Mouse (Mus musculus): ENCODE results near the gene Slc22a7. TPM values are rescaled to one million over a fixed set of nuclear protein-coding genes. Genes with fewer than 3 reads are reported as not detected.

Gene Slc22a7
- polyA plus RNA-seq, 1 experiment from 2014 or later = not detected

GRCm38 (mm10) chr17:46477286-46477685 lies 39.0 kb upstream of the Slc22a7 start:
- Histone ChIP-seq H3K27me3 (replicated peaks; ENCODE audit: control insufficient read depth, insufficient read depth, low read length) (peaks cover 4% of the 10 kb centered on the region; the same call in 1 of the 2 replicates), H3K36me3 (ENCODE audit: control insufficient read depth, insufficient read depth) (no peaks in the 10 kb centered on the region), H3K4me3 (ENCODE audit: low read depth, low read length) (no peak overlapping the region), H3K4me1 (replicated peaks; ENCODE audit: control insufficient read depth, insufficient read depth, low read length) (no peaks in the 10 kb centered on the region), H3K4me2 (replicated peaks; ENCODE audit: low read depth) (no peak overlapping the region), H3K9me3 (ENCODE audit: control insufficient read depth) (no peaks in the 10 kb centered on the region), H3K9ac (ENCODE audit: low read depth, low read length) (no peak overlapping the region), H3K27ac (ENCODE audit: low read depth, low read length) (no peak overlapping the region)
- no peak for ATAC-seq
- no peak for TF ChIP-seq CTCF (IDR thresholded peaks at IDR 0.05; ENCODE audit: low read depth)
- 86% methylated on average over 15 of the region's 15 CpGs for WGBS

GRCm38 (mm10) chr17:46476601-46477000 lies 38.3 kb upstream of the Slc22a7 start:
- Histone ChIP-seq H3K4me3 (ENCODE audit: low read depth, low read length) (no peak overlapping the region), H3K27ac (ENCODE audit: low read depth, low read length) (no peak overlapping the region), H3K27me3 (replicated peaks; ENCODE audit: control insufficient read depth, insufficient read depth, low read length) (peaks cover 4% of the 10 kb centered on the region; the same call in 1 of the 2 replicates), H3K9ac (ENCODE audit: low read depth, low read length) (no peak overlapping the region), H3K4me2 (replicated peaks; ENCODE audit: low read depth) (no peak overlapping the region), H3K4me1 (replicated peaks; ENCODE audit: control insufficient read depth, insufficient read depth, low read length) (no peaks in the 10 kb centered on the region), H3K36me3 (ENCODE audit: control insufficient read depth, insufficient read depth) (no peaks in the 10 kb centered on the region), H3K9me3 (ENCODE audit: control insufficient read depth) (no peaks in the 10 kb centered on the region)
- WGBS = 61% methylated on average over 8 of the region's 8 CpGs
- ATAC-seq = no peak
- no peak for TF ChIP-seq CTCF (IDR thresholded peaks at IDR 0.05; ENCODE audit: low read depth)

DNA sequence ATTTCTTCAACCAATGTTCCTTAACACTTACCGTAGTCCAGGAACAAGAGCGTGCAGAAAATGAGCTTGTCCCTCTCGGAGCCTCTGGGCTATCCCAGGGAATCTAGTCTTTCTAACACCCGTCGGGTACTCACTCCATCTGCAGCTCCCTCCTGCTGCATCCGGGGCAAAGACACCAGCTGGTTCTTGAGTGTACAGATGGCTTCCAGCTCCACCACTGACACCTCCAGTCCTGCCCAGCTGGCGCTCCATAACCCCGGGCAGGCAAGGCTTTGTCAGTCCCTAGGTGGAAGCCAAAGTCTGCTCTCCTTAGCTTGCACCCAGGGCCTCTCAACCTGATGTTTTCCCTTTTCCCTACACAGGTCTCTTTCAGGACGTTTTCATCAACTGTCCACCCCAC lies 29.6 kb upstream of the Slc22a7 start:
- no peak overlapping the region for H3K9ac ChIP-seq (ENCODE audit: low read depth, low read length)
- H3K4me3 ChIP-seq (ENCODE audit: low read depth, low read length) = no peak overlapping the region
- H3K4me1 ChIP-seq (replicated peaks; ENCODE audit: control insufficient read depth, insufficient read depth, low read length) = no peaks in the 10 kb centered on the region
- no peaks in the 10 kb centered on the region; the same call in 1 of the 2 replicates for H3K27me3 ChIP-seq (replicated peaks; ENCODE audit: control insufficient read depth, insufficient read depth, low read length)
- no peaks in the 10 kb centered on the region for H3K36me3 ChIP-seq (ENCODE audit: control insufficient read depth, insufficient read depth)
- H3K4me2 ChIP-seq (replicated peaks; ENCODE audit: low read depth) = no peak overlapping the region
- H3K27ac ChIP-seq (ENCODE audit: low read depth, low read length) = no peak overlapping the region
- no peak for TF ChIP-seq CTCF (IDR thresholded peaks at IDR 0.05; ENCODE audit: low read depth)
- ATAC-seq = no peak
- H3K9me3 ChIP-seq (ENCODE audit: control insufficient read depth) = no peaks in the 10 kb centered on the region
- 74% methylated on average over 9 of the region's 9 CpGs for WGBS

- TF ChIP-seq CTCF (IDR thresholded peaks at IDR 0.05; ENCODE audit: low read depth) = no peak
- no peak for ATAC-seq
Observed at GRCm38 (mm10) chr17:46462226-46462625, 24.0 kb upstream of the Slc22a7 start.

DNA sequence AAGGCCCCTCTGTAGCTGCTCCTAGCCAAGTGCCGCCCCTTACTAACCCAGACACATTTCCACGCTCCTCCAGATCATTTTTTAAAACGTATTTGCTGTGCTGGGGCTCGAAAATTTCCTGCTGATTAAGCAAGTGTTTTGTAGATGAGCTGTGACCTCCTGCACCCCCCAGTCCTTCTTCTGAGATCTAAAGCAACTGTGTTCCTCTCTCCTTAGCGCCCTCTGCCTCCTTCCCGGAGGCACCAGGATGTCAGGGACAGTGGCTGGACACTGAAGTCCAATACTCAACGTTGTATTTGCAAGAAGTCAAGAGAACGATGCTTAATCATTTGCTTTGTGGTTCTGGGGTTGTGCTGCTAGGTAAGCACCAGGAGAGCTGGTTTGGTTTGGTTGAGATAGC lies 23.1 kb upstream of the Slc22a7 start:
- Histone ChIP-seq H3K27ac (ENCODE audit: low read depth, low read length) (no peak overlapping the region), H3K27me3 (replicated peaks; ENCODE audit: control insufficient read depth, insufficient read depth, low read length) (peaks cover 31% of the 10 kb centered on the region), H3K36me3 (ENCODE audit: control insufficient read depth, insufficient read depth) (no peaks in the 10 kb centered on the region), H3K9ac (ENCODE audit: low read depth, low read length) (no peak overlapping the region), H3K9me3 (ENCODE audit: control insufficient read depth) (no peaks in the 10 kb centered on the region), H3K4me1 (replicated peaks; ENCODE audit: control insufficient read depth, insufficient read depth, low read length) (no peaks in the 10 kb centered on the region), H3K4me3 (ENCODE audit: low read depth, low read length) (peak overlapping the region; percentile 33), H3K4me2 (replicated peaks; ENCODE audit: low read depth) (peak overlapping the region; percentile 61)
- ATAC-seq = no peak
- whole genome bisulfite sequencing = 9% methylated on average over 8 of the region's 8 CpGs
- peak; percentile 40; the same call in 1 of the 2 replicates for TF ChIP-seq CTCF (IDR thresholded peaks at IDR 0.05; ENCODE audit: low read depth)

More at GRCm38 (mm10) chr17:46462226-46462625, 24.0 kb upstream of the Slc22a7 start:
- H3K9me3 ChIP-seq (ENCODE audit: control insufficient read depth) = no peaks in the 10 kb centered on the region
- 72% methylated on average over 5 of the region's 5 CpGs for WGBS
- H3K36me3 ChIP-seq (ENCODE audit: control insufficient read depth, insufficient read depth) = no peaks in the 10 kb centered on the region
- no peak overlapping the region for H3K4me3 ChIP-seq (ENCODE audit: low read depth, low read length)
- H3K9ac ChIP-seq (ENCODE audit: low read depth, low read length) = no peak overlapping the region
- H3K27ac ChIP-seq (ENCODE audit: low read depth, low read length) = no peak overlapping the region
- H3K27me3 ChIP-seq (replicated peaks; ENCODE audit: control insufficient read depth, insufficient read depth, low read length) = peaks cover 30% of the 10 kb centered on the region
- H3K4me2 ChIP-seq (replicated peaks; ENCODE audit: low read depth) = no peak overlapping the region
- no peaks in the 10 kb centered on the region for H3K4me1 ChIP-seq (replicated peaks; ENCODE audit: control insufficient read depth, insufficient read depth, low read length)

- 2% methylated on average over 32 of the region's 32 CpGs for WGBS
- peaks cover 38% of the 10 kb centered on the region for H3K27me3 ChIP-seq (replicated peaks; ENCODE audit: control insufficient read depth, insufficient read depth, low read length)
- no peak overlapping the region for H3K27ac ChIP-seq (ENCODE audit: low read depth, low read length)
- no peak for ATAC-seq
- H3K4me2 ChIP-seq (replicated peaks; ENCODE audit: low read depth) = peak overlapping the region; percentile 61
- no peaks in the 10 kb centered on the region for H3K36me3 ChIP-seq (ENCODE audit: control insufficient read depth, insufficient read depth)
- no peak overlapping the region for H3K9ac ChIP-seq (ENCODE audit: low read depth, low read length)
- 0 out of 2 replicates have a peak, but pooled peaks cover under 1% of the 10 kb centered on the region for H3K4me1 ChIP-seq (replicated peaks; ENCODE audit: control insufficient read depth, insufficient read depth, low read length)
- H3K9me3 ChIP-seq (ENCODE audit: control insufficient read depth) = no peaks in the 10 kb centered on the region
- TF ChIP-seq CTCF (IDR thresholded peaks at IDR 0.05; ENCODE audit: low read depth) = no peak
- peak overlapping the region; percentile 33 for H3K4me3 ChIP-seq (ENCODE audit: low read depth, low read length)
Observed at GRCm38 (mm10) chr17:46460673-46461072, 22.4 kb upstream of the Slc22a7 start.

DNA sequence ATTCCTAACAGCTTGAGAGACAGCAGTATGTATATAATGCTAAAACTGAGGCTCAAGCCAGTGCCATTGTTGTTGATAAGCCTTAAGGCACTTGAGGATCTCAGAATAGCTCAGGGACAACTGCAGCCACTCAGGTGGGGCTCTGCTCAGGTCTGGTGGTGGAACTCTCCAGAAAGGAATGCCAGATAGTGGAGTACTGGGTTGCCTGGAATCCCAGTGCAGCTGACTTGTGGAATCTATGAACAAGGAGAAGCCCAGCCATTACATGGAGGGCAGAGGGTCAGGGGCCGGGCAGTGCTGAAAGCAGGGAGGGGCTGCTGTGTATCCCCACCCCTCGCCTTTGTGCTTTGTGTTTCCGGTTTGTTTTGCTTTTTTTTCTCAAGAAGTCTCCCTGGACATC lies 20.2 kb upstream of the Slc22a7 start:
- no peak overlapping the region for H3K4me2 ChIP-seq (replicated peaks; ENCODE audit: low read depth)
- ATAC-seq = no peak
- H3K9me3 ChIP-seq (ENCODE audit: control insufficient read depth) = no peaks in the 10 kb centered on the region
- H3K27ac ChIP-seq (ENCODE audit: low read depth, low read length) = no peak overlapping the region
- 0 out of 2 replicates have a peak, but pooled peaks cover 5% of the 10 kb centered on the region for H3K4me1 ChIP-seq (replicated peaks; ENCODE audit: control insufficient read depth, insufficient read depth, low read length)
- H3K27me3 ChIP-seq (replicated peaks; ENCODE audit: control insufficient read depth, insufficient read depth, low read length) = peaks cover 60% of the 10 kb centered on the region
- H3K9ac ChIP-seq (ENCODE audit: low read depth, low read length) = no peak overlapping the region
- H3K36me3 ChIP-seq (ENCODE audit: control insufficient read depth, insufficient read depth) = no peaks in the 10 kb centered on the region
- H3K4me3 ChIP-seq (ENCODE audit: low read depth, low read length) = no peak overlapping the region
- 37% methylated on average over 3 of the region's 3 CpGs for WGBS
- no peak for TF ChIP-seq CTCF (IDR thresholded peaks at IDR 0.05; ENCODE audit: low read depth)
